Mouse (Mus musculus): ENCODE measurements around the gene Bspry.

DNA sequence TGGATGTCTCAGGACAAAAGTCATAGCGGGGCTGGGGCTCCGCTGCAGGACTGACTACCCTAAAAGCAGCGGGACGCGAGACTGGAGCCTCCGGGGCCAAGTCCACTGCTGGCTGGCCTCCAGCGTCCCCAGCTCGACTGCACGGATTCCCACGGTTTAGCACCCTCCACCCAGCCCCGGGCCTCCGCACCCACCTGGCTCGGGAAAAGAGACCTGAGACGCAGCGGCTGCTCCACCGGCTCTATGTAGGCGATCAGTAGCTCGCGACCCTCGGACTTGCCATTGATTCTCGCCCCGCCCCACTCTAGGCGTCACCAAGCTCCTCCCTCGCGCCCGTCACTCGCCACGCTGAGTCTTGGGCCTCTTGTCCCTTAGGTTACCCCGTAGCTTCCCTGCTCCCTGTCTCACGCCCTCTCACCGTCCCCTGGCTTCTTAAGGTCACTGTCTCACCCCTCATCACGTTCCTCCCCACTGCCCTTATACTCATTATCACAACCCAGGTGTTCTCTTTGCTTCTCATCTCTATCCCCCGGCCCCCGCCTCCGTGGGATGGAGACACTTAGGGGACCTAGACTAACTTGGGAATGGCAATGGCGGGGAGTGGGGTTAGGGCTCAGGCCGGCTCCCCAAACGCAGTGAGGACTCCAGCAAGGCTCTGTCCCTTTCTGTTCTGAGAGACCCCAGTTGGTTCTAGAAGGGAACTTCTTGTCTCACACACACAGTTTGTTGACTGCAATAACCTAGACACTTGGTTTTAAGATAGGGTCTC lies 22.3 kb downstream of the Bspry start:
- no peak for TF ChIP-seq CTCF (IDR thresholded peaks at IDR 0.05; ENCODE audit: borderline replicate concordance, control insufficient read depth, extremely low read depth, insufficient read depth, low read length, poor library complexity)
- no peak for TF ChIP-seq POLR2A (IDR thresholded peaks at IDR 0.05; ENCODE audit: control insufficient read depth, extremely low read depth, insufficient read depth, low read length, poor library complexity)

Data from thymus, adult 2 months (tissue).